Mouse (Mus musculus): ENCODE data around the gene Gm21992. TPM values are rescaled to one million over a fixed set of nuclear protein-coding genes. Genes with fewer than 3 reads are reported as not detected.
A peak's percentile ranks its signal among the peaks of the same experiment; 100 is the strongest.

Gm21992 gene
- total RNA-seq (2021) = 10 to 100 TPM in 1 of 2 experiments, 1 to 10 TPM in 1; 8.0 to 16.9 TPM
- polyA plus RNA-seq (2012; rRNA removed) = 9.3 and 18.4 TPM in 2 replicates
- long read RNA-seq, partial matches to known transcripts = 0 of 4 reads
- long read RNA-seq, other reads (novel, unspliced or antisense) = 3 of 4 reads

DNA sequence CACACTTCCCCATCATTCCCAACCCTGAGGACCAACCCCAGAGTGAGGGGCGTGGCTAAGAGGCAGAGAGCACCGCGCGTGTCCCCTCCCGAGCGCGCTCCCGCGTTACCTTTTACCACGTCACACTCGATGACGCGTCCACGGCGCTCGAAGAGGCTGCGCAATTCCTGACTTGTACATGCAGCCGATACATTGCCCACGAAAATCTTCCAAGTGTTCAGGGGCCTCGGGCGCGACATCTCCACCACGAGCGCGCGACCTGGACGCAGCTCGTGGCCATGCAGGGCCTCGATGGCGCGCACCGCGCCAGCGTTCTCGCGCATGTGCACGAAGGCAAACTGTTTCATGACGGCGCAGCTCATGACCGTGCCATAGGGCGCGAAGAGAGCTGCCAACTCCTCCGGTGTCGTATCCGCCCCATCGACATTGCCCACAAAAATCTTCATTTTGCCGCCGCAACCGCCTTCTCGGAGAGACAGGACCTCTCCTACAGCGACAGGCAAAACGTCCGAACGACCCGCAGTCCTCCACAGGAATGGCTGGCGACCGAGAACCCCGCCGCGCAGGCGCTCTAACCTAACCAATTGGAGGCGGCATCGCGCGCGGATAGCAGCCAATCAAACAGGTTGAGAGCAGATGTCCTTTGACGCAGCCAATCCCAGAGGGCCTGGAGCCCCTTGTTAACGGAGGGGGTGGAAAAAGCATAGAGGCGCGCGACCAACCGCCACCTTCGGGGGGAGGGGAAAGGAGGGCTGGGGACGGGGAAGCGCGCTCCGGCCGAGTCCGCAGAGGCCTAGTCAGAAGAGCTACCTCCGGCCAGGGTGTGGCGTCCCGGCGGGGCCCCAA, at the start of gene Gm21992, which contains the start of gene Rbm14:
Gene Gm21992 (minus strand): TSS at position 550 of the 846 bp plus-strand sequence.
Gene Rbm14 (minus strand): TSS at position 572 of the 846 bp plus-strand sequence.
- intact Hi-C loops (cut with DNase I) = loop anchor here (2.0 kb wide), 2 partner anchors 28 to 54 kb away; partner anchors contain the start of genes Ccdc87, Ccs and Rbm4b
- H3K27me3 ChIP-seq (ENCODE audit: control insufficient read depth, insufficient read depth, low read length) = no peaks in the 10 kb centered on the region
- peak; percentile 96 to 99 for DNase-seq
- peaks cover 16% of the 10 kb centered on the region for H3K36me3 ChIP-seq (ENCODE audit: control insufficient read depth, insufficient read depth, low read length)
- TF ChIP-seq CTCF (IDR thresholded peaks at IDR 0.05) (peak; percentile 26), POLR2A (IDR thresholded peaks at IDR 0.05; ENCODE audit: insufficient read depth, low read depth, low read length) (peak; percentile 99), EP300 (IDR thresholded peaks at IDR 0.05; ENCODE audit: insufficient read depth, low read depth, low read length) (0 out of 2 replicates have a peak, but pooled peaks have one; percentile 51)
- peak within 1 kb of the TSS; percentile 87 for H3K9ac ChIP-seq (ENCODE audit: low read depth, low read length)
- WGBS = under 1% methylated on average over 83 of the region's 83 CpGs
- H3K4me1 ChIP-seq (ENCODE audit: control insufficient read depth, insufficient read depth, low read length) = peaks cover 4% of the 10 kb centered on the region
- peaks cover 7% of the 10 kb centered on the region; the same call in 1 of the 2 replicates for H3K79me2 ChIP-seq (replicated peaks; ENCODE audit: control insufficient read depth, insufficient read depth, low read length)
- H3K4me3 ChIP-seq = peak within 1 kb of the TSS; percentile 86
- H3K27ac ChIP-seq = peak within 1 kb of the TSS; percentile 88

DNA sequence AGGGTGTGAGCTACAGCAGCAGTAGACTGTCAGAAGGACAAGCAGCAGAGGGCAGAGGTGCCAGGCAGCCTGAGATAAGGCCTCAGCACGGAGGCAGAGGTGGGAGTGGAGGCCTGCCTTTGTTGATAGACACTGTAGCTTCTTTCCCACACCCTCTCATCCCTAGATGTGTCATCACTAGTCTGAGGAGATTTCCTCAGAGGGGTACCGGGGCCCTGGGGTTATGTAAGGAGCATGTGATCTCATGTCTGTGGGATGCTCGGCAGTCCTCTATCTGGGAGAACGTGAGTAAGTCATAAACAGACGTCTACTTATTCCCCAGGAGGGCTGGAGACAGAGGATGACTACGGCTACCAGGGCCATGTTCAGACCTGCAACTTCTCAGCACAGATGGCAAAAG, 47.7 kb upstream of the Gm21992 start:
- Histone ChIP-seq H3K27ac (no peak overlapping the region), H3K9ac (ENCODE audit: low read depth, low read length) (no peak overlapping the region), H3K79me2 (replicated peaks; ENCODE audit: control insufficient read depth, insufficient read depth, low read length) (no peaks in the 10 kb centered on the region), H3K4me3 (no peak overlapping the region), H3K4me1 (ENCODE audit: control insufficient read depth, insufficient read depth, low read length) (peaks cover 5% of the 10 kb centered on the region), H3K27me3 (ENCODE audit: control insufficient read depth, insufficient read depth, low read length) (no peaks in the 10 kb centered on the region), H3K36me3 (ENCODE audit: control insufficient read depth, insufficient read depth, low read length) (no peaks in the 10 kb centered on the region)
- 49% methylated on average over 6 of the region's 6 CpGs for WGBS
- TF ChIP-seq EP300 (IDR thresholded peaks at IDR 0.05; ENCODE audit: insufficient read depth, low read depth, low read length) (no peak), POLR2A (IDR thresholded peaks at IDR 0.05; ENCODE audit: insufficient read depth, low read depth, low read length) (no peak), CTCF (IDR thresholded peaks at IDR 0.05) (no peak)
- intact Hi-C loops (cut with DNase I) = loop anchor here (10.0 kb wide), 1 partner anchor 234 kb away; the partner anchor contains the start of gene Rce1
- DNase-seq = no peak

DNA sequence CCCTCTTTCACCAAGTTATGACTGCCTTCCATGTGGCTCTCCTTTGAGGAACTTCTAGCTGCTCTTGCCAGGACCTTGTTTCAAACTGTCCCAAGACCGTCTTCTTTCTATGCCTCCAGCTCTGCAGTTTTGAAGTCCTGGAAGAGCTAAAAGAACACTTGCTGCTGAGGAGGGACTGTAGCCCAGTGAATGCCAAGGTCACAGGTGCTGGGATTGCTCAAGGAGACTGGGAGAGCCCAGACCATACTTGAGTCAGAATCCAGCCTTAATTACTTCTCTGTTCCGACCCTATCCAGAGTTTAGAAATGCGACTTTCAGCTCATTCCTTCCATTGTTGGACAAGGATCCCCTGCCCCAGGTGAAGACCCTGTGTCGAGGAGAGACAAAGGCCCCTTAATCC, 44.5 kb upstream of the Gm21992 start:
- intact Hi-C loops (cut with DNase I) = loop anchor here (2.0 to 10.0 kb wide), 2 partner anchors 23 to 231 kb away; partner anchors contain the start of genes Rce1 and Zdhhc24
- WGBS = 80% methylated on average over 4 of the region's 4 CpGs
- H3K9ac ChIP-seq (ENCODE audit: low read depth, low read length) = no peak overlapping the region
- H3K27ac ChIP-seq = no peak overlapping the region; the same call in 1 of the 2 replicates
- H3K27me3 ChIP-seq (ENCODE audit: control insufficient read depth, insufficient read depth, low read length) = no peaks in the 10 kb centered on the region
- DNase-seq = no peak
- H3K4me1 ChIP-seq (ENCODE audit: control insufficient read depth, insufficient read depth, low read length) = peaks cover 5% of the 10 kb centered on the region
- peak overlapping the region; percentile 69; the same call in 1 of the 2 replicates for H3K4me3 ChIP-seq
- TF ChIP-seq CTCF (IDR thresholded peaks at IDR 0.05) = no peak
- TF ChIP-seq EP300 (IDR thresholded peaks at IDR 0.05; ENCODE audit: insufficient read depth, low read depth, low read length) = no peak
- no peak for TF ChIP-seq POLR2A (IDR thresholded peaks at IDR 0.05; ENCODE audit: insufficient read depth, low read depth, low read length)
- H3K36me3 ChIP-seq (ENCODE audit: control insufficient read depth, insufficient read depth, low read length) = no peaks in the 10 kb centered on the region
- H3K79me2 ChIP-seq (replicated peaks; ENCODE audit: control insufficient read depth, insufficient read depth, low read length) = no peaks in the 10 kb centered on the region

DNA sequence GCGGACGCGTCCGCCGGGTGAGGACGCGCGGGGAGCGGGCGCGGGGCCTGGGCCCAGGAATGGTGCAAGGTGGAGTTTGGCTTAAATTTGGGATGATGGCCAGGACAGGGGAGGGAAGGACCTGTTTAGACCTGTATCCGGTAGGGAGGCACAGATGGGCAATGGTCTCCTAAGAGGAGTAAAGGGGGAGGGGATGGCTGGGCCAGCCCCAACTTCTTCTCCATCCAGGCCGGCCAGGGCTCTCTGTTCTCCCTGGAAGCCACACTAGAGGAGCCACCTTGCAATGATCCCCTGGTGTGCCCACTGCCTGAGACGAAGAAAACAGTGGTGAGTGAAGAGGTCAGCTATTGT, 44.0 kb upstream of the Gm21992 start:
- no peaks in the 10 kb centered on the region for H3K27me3 ChIP-seq (ENCODE audit: control insufficient read depth, insufficient read depth, low read length)
- 4% methylated on average over 14 of the region's 14 CpGs for WGBS
- intact Hi-C loops (cut with DNase I) = loop anchor here (2.0 to 10.0 kb wide), 2 partner anchors 23 to 231 kb away; partner anchors contain the start of genes Rce1 and Zdhhc24
- peaks cover 5% of the 10 kb centered on the region for H3K4me1 ChIP-seq (ENCODE audit: control insufficient read depth, insufficient read depth, low read length)
- H3K9ac ChIP-seq (ENCODE audit: low read depth, low read length) = peak overlapping the region; percentile 90
- H3K4me3 ChIP-seq = peak overlapping the region; percentile 69
- H3K79me2 ChIP-seq (replicated peaks; ENCODE audit: control insufficient read depth, insufficient read depth, low read length) = no peaks in the 10 kb centered on the region
- no peak for TF ChIP-seq EP300 (IDR thresholded peaks at IDR 0.05; ENCODE audit: insufficient read depth, low read depth, low read length)
- no peak for TF ChIP-seq POLR2A (IDR thresholded peaks at IDR 0.05; ENCODE audit: insufficient read depth, low read depth, low read length)
- no peak for TF ChIP-seq CTCF (IDR thresholded peaks at IDR 0.05)
- H3K27ac ChIP-seq = peak overlapping the region; percentile 88
- H3K36me3 ChIP-seq (ENCODE audit: control insufficient read depth, insufficient read depth, low read length) = no peaks in the 10 kb centered on the region
- no peak for DNase-seq

DNA sequence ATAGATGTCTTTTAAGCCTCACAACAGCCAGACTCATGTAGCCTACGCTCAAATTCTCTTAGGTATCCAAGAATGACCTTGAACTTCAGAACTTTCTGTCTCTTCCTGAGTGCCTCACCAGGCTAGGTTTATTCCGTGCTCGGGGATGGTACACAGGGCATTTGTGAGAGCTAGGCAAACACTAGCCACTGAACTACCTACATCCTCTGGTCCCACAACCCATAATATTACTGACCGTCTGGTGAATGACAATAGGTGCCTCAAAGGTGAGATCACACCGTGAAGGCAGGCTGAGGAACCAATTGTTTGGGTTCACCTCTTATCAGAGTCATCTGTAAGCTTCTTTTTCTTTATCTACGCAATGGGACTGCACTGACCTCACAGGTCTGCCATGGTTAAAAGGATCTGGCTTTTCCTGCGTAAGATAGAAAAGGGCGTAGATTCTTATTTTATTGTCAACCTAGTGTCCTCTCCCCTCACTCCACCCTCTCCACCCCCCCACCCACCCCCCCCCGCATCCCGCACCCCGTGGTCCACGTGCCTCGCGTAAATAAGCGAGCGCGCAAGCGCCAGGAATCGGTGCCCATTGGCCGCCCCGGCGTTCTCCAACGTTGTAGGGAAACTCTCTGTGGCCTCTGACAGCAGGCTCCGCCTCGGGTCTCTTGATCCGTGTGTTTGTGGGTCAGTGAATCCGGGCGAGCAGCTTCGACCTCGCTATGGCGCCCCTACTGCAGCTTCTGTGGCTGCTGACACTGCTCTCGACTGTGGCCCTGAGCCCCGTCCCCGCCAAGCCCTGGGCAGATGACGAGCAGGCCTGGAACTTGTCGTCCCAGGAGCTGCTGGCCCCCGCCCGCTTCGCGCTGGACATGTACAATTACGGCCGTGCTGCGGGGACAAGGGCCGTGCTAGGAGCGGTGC, 43.4 kb upstream of the Gm21992 start, which contains the start of gene Ctsf:
Gene Ctsf (plus strand): TSS at position 579 of the 918 bp plus-strand sequence.
- Histone ChIP-seq H3K27me3 (ENCODE audit: control insufficient read depth, insufficient read depth, low read length) (no peaks in the 10 kb centered on the region), H3K79me2 (replicated peaks; ENCODE audit: control insufficient read depth, insufficient read depth, low read length) (no peaks in the 10 kb centered on the region), H3K9ac (ENCODE audit: low read depth, low read length) (peak within 1 kb of the TSS; percentile 90), H3K36me3 (ENCODE audit: control insufficient read depth, insufficient read depth, low read length) (no peaks in the 10 kb centered on the region), H3K4me3 (peak within 1 kb of the TSS; percentile 69), H3K4me1 (ENCODE audit: control insufficient read depth, insufficient read depth, low read length) (peaks cover 5% of the 10 kb centered on the region), H3K27ac (peak within 1 kb of the TSS; percentile 88)
- WGBS = 3% methylated on average over 45 of the region's 45 CpGs
- peak; percentile 80 for TF ChIP-seq POLR2A (IDR thresholded peaks at IDR 0.05; ENCODE audit: insufficient read depth, low read depth, low read length)
- TF ChIP-seq CTCF (IDR thresholded peaks at IDR 0.05) = peak; percentile 22; the same call in 1 of the 2 replicates
- 0 out of 2 replicates have a peak, but pooled peaks have one; percentile 34 for TF ChIP-seq EP300 (IDR thresholded peaks at IDR 0.05; ENCODE audit: insufficient read depth, low read depth, low read length)
- intact Hi-C loops (cut with DNase I) = loop anchor here (2.0 to 10.0 kb wide), 2 partner anchors 24 to 230 kb away; partner anchors contain the start of genes Rce1 and Zdhhc24
- peak; percentile 90 to 92 for DNase-seq
